12 mouse cellular contexts compared by ENCODE assay signal in the genomic region with DNA sequence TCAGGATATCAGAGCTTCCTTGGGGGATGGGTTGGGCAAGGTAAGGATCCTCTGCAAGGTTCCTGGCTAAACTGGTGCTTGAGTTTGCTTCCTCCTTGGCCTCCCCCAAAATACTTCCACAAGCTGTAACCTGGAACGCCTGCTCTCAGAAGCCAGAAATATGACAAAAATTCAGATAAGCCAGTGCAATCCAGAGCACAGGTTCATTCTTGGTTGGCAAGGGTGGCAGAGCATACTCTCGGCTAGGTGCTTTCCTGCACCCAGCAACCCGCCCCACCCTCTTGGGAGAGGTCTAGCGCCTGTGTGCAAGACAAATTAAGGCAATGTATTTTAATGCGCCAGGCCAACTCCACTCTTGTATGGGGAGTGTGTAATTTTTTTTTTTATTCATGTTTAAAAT. TPM values are rescaled to one million over a fixed set of nuclear protein-coding genes. Genes with fewer than 3 reads are reported as not detected.
A peak's percentile ranks its signal among the peaks of the same experiment; 100 is the strongest.
DNase-seq lines count a peak whose midpoint lies in the region; ATAC-seq and TF ChIP-seq lines count a peak whose summit lies in the region.
"Had no signal": no experiment of that assay in that cellular context is flagged by ENCODE, and none has a peak within 500 bp of the region (broad histone marks: within the 10 kb centered on the region; RNA-seq: fewer than 3 reads in every experiment).

No protein-coding gene starts in this region.

- H3K36me3 ChIP-seq in kidney, embryonic 16.5 days (ENCODE audit: insufficient read depth, low read length), result no peaks in the 10 kb centered on the region
- peaks cover 9% of the 10 kb centered on the region for H3K36me3 ChIP-seq in embryonic facial prominence, embryonic 14.5 days (ENCODE audit: control insufficient read depth, insufficient read depth, low read length)
- H3K36me3 ChIP-seq in limb, embryonic 13.5 days, result peaks cover 13% of the 10 kb centered on the region
- peaks cover 16% of the 10 kb centered on the region for H3K36me3 ChIP-seq in midbrain, embryonic 13.5 days
- no peaks in the 10 kb centered on the region for H3K36me3 ChIP-seq in thymus, adult 2 months (ENCODE audit: control insufficient read depth, insufficient read depth, low read length)
- H3K36me3 ChIP-seq: liver, embryonic 12.5 days had no signal

- no peak for TF ChIP-seq POLR2A in thymus, adult 2 months (IDR thresholded peaks at IDR 0.05; ENCODE audit: control insufficient read depth, extremely low read depth, insufficient read depth, low read length, poor library complexity)

- H3K27ac ChIP-seq in kidney, embryonic 16.5 days (ENCODE audit: low read length), result peak overlapping the region; percentile 67; the same call in 1 of the 2 replicates
- H3K27ac ChIP-seq in embryonic facial prominence, embryonic 14.5 days (replicated peaks; ENCODE audit: low read depth, low read length), result peak overlapping the region; percentile 48; the same call in 1 of the 2 replicates
- H3K27ac ChIP-seq in limb, embryonic 13.5 days, result peak overlapping the region; percentile 6; the same call in 1 of the 2 replicates
- H3K27ac ChIP-seq in midbrain, embryonic 13.5 days, result no peak overlapping the region
- no peak overlapping the region for H3K27ac ChIP-seq in thymus, adult 2 months (ENCODE audit: control insufficient read depth, insufficient read depth, low read length)
- H3K27ac ChIP-seq: liver, embryonic 12.5 days had no signal

- DNase-seq in kidney, postnatal 14 days, result no peak
- no peak for DNase-seq in embryonic facial prominence, embryonic 14.5 days (ENCODE audit: low spot score)
- no peak for DNase-seq in right cerebral cortex, postnatal 25 days
- no peak for DNase-seq in ovary, postnatal 10 days (ENCODE audit: low spot score)
- DNase-seq in thymus, adult 2 months, result no peak
- DNase-seq: B cell, adult 2 months; kidney, adult 11 months had no signal

- H3K9ac ChIP-seq in kidney, embryonic 16.5 days (replicated peaks; ENCODE audit: low read length), result no peak overlapping the region
- no peak overlapping the region for H3K9ac ChIP-seq in embryonic facial prominence, embryonic 14.5 days (ENCODE audit: low read depth, low read length)
- H3K9ac ChIP-seq in limb, embryonic 13.5 days, result no peak overlapping the region
- no peak overlapping the region for H3K9ac ChIP-seq in midbrain, embryonic 13.5 days (replicated peaks)
- H3K9ac ChIP-seq: liver, embryonic 12.5 days had no signal

- H3K27me3 ChIP-seq in kidney, embryonic 16.5 days (ENCODE audit: insufficient read depth, low read length), result no peaks in the 10 kb centered on the region
- H3K27me3 ChIP-seq in embryonic facial prominence, embryonic 14.5 days (replicated peaks; ENCODE audit: control insufficient read depth, insufficient read depth, low read length), result no peaks in the 10 kb centered on the region
- H3K27me3 ChIP-seq in limb, embryonic 13.5 days, result no peaks in the 10 kb centered on the region
- no peaks in the 10 kb centered on the region for H3K27me3 ChIP-seq in midbrain, embryonic 13.5 days
- peaks cover 3% of the 10 kb centered on the region; the same call in 1 of the 2 replicates for H3K27me3 ChIP-seq in thymus, adult 2 months (ENCODE audit: control insufficient read depth, insufficient read depth, low read length)

- H3K4me2 ChIP-seq in kidney, embryonic 16.5 days (replicated peaks; ENCODE audit: low read depth, low read length), result no peak overlapping the region
- H3K4me2 ChIP-seq in embryonic facial prominence, embryonic 14.5 days (ENCODE audit: low read depth, low read length), result peak overlapping the region; percentile 53
- peak overlapping the region; percentile 16; the same call in 1 of the 2 replicates for H3K4me2 ChIP-seq in limb, embryonic 13.5 days (replicated peaks)
- peak overlapping the region; percentile 62 for H3K4me2 ChIP-seq in midbrain, embryonic 13.5 days (replicated peaks)
- H3K4me2 ChIP-seq: liver, embryonic 12.5 days had no signal

- no peak for TF ChIP-seq CTCF in thymus, adult 2 months (IDR thresholded peaks at IDR 0.05; ENCODE audit: borderline replicate concordance, control insufficient read depth, extremely low read depth, insufficient read depth, low read length, poor library complexity)

- no peak overlapping the region for H3K4me3 ChIP-seq in kidney, embryonic 16.5 days (ENCODE audit: low read length)
- no peak overlapping the region for H3K4me3 ChIP-seq in embryonic facial prominence, embryonic 14.5 days (ENCODE audit: low read depth, low read length)
- H3K4me3 ChIP-seq in limb, embryonic 13.5 days, result no peak overlapping the region
- peak overlapping the region; percentile 45 for H3K4me3 ChIP-seq in midbrain, embryonic 13.5 days (replicated peaks)
- no peak overlapping the region for H3K4me3 ChIP-seq in thymus, adult 2 months (ENCODE audit: control insufficient read depth, insufficient read depth, low read length)
- H3K4me3 ChIP-seq: liver, embryonic 12.5 days had no signal

- H3K9me3 ChIP-seq in kidney, embryonic 16.5 days (ENCODE audit: low read length), result no peaks in the 10 kb centered on the region
- no peaks in the 10 kb centered on the region for H3K9me3 ChIP-seq in embryonic facial prominence, embryonic 14.5 days (ENCODE audit: control insufficient read depth, low read length)
- 0 out of 2 replicates have a peak, but pooled peaks cover 5% of the 10 kb centered on the region for H3K9me3 ChIP-seq in limb, embryonic 13.5 days
- no peaks in the 10 kb centered on the region for H3K9me3 ChIP-seq in midbrain, embryonic 13.5 days
- H3K9me3 ChIP-seq: liver, embryonic 12.5 days had no signal

- 63% methylated on average over 5 of the region's 5 CpGs for WGBS in kidney, embryonic 16.5 days
- 68% methylated on average over 5 of the region's 5 CpGs for WGBS in embryonic facial prominence, embryonic 14.5 days
- 75% methylated on average over 5 of the region's 5 CpGs for WGBS in limb, embryonic 13.5 days
- 63% methylated on average over 5 of the region's 5 CpGs for WGBS in midbrain, embryonic 13.5 days
- 87% methylated on average over 5 of the region's 5 CpGs for whole genome bisulfite sequencing in thymus, adult 2 months

- ATAC-seq in kidney, embryonic 16.5 days (ENCODE audit: low FRiP score, low TSS enrichment), result no peak
- ATAC-seq in embryonic facial prominence, embryonic 14.5 days (ENCODE audit: low read depth), result no peak
- ATAC-seq in limb, embryonic 13.5 days (ENCODE audit: low FRiP score, low read depth), result no peak
- ATAC-seq in midbrain, embryonic 13.5 days, result no peak
- ATAC-seq: liver, embryonic 12.5 days had no signal

- peaks cover 55% of the 10 kb centered on the region for H3K4me1 ChIP-seq in kidney, embryonic 16.5 days (ENCODE audit: insufficient read depth, low read length)
- peaks cover 49% of the 10 kb centered on the region for H3K4me1 ChIP-seq in embryonic facial prominence, embryonic 14.5 days (ENCODE audit: control insufficient read depth, insufficient read depth, low read length)
- peaks cover 59% of the 10 kb centered on the region for H3K4me1 ChIP-seq in limb, embryonic 13.5 days
- peaks cover 59% of the 10 kb centered on the region for H3K4me1 ChIP-seq in midbrain, embryonic 13.5 days (replicated peaks)
- H3K4me1 ChIP-seq in thymus, adult 2 months (replicated peaks; ENCODE audit: control insufficient read depth, insufficient read depth, low read length), result no peaks in the 10 kb centered on the region

RNA-seq across cellular contexts. Expression of gene Pdpn, which starts 3.2 kb away (rescaled TPM):
- polyA plus RNA-seq in kidney, embryonic 16.5 days (2015; fragmentation: Nextera tagmentation; extraction: Ambion mirVana), result 47.5 and 48.2 TPM in 2 replicates
- polyA plus RNA-seq in embryonic facial prominence, embryonic 14.5 days (2014; fragmentation: Nextera tagmentation; extraction: Ambion mirVana), result 67.1 and 70.2 TPM in 2 replicates
- 62.5 and 63.3 TPM in 2 replicates for polyA plus RNA-seq in limb, embryonic 13.5 days (2015; fragmentation: Nextera tagmentation; extraction: Ambion mirVana)
- polyA plus RNA-seq in midbrain, embryonic 13.5 days (2015; fragmentation: Nextera tagmentation; extraction: Ambion mirVana), result 70.8 and 72.5 TPM in 2 replicates
- 2.1 and 2.2 TPM in 2 replicates for polyA plus RNA-seq in thymus, adult 2 months (2012; rRNA removed)

RNA-seq across cellular contexts. Expression of gene Lrrc38, which starts 53.4 kb away (rescaled TPM):
- 0.06 and 0.12 TPM in 2 replicates for polyA plus RNA-seq in kidney, embryonic 16.5 days (2015; fragmentation: Nextera tagmentation; extraction: Ambion mirVana)
- 2.2 and 2.3 TPM in 2 replicates for polyA plus RNA-seq in embryonic facial prominence, embryonic 14.5 days (2014; fragmentation: Nextera tagmentation; extraction: Ambion mirVana)
- 1.0 TPM in 2 replicates for polyA plus RNA-seq in limb, embryonic 13.5 days (2015; fragmentation: Nextera tagmentation; extraction: Ambion mirVana)
- polyA plus RNA-seq in midbrain, embryonic 13.5 days (2015; fragmentation: Nextera tagmentation; extraction: Ambion mirVana), result 0.19 and 0.28 TPM in 2 replicates
- 0.11 and 0.19 TPM in 2 replicates for polyA plus RNA-seq in thymus, adult 2 months (2012; rRNA removed)
- polyA plus RNA-seq: gonadal fat pad, adult 2 months; liver, embryonic 12.5 days had no signal

Comparison
In these comparisons a context has a peak if more than half of its experiments do, and no peak if none do; other contexts are left out.
1. H3K27ac ChIP-seq: peak in kidney, embryonic 16.5 days (single experiment), embryonic facial prominence, embryonic 14.5 days (single experiment) and limb, embryonic 13.5 days (single experiment); none in midbrain, embryonic 13.5 days (single experiment) and thymus, adult 2 months (single experiment).
2. RNA of gene Pdpn, which starts 3.2 kb away (polyA plus RNA-seq): 70.8 to 72.5 TPM in midbrain, embryonic 13.5 days, 67.1 to 70.2 TPM in embryonic facial prominence, embryonic 14.5 days, 62.5 to 63.3 TPM in limb, embryonic 13.5 days and 47.5 to 48.2 TPM in kidney, embryonic 16.5 days; 2.1 to 2.2 TPM in thymus, adult 2 months; every median in the first group is over 10 times any median in the second.